Comparison of ENCODE assay signal across 9 mouse cellular contexts in the genomic region with DNA sequence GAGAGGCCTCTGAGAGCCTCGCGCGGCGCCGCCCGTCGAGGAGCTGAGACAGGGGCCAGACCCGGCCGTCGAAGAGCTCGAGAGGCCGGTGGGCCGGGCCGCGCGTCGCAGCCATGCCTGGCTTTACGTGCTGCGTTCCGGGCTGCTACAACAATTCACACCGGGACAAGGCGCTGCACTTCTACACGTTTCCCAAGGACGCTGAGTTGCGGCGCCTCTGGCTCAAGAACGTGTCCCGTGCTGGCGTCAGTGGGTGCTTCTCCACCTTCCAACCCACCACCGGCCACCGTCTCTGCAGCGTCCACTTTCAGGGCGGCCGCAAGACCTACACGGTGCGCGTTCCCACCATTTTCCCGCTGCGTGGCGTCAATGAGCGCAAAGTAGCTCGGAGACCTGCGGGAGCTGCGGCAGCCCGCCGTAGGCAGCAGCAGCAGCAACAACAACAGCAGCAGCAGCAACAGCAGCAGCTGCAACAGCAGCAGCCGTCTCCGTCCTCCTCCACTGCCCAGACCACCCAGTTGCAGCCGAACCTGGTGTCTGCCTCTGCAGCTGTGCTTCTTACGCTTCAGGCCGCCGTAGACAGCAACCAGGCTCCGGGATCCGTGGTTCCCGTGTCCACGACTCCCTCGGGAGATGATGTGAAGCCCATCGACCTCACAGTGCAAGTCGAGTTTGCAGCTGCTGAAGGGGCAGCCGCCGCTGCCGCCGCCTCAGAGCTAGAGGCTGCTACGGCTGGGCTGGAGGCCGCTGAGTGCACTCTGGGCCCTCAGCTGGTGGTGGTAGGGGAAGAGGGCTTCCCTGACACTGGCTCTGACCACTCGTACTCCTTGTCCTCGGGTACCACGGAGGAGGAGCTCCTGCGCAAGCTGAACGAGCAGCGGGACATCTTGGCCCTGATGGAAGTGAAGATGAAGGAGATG. TPM values are rescaled to one million over a fixed set of nuclear protein-coding genes. Genes with fewer than 3 reads are reported as not detected.
DNase-seq lines count a peak whose midpoint lies in the region; ATAC-seq and TF ChIP-seq lines count a peak whose summit lies in the region.
"Had no signal": no experiment of that assay in that cellular context is flagged by ENCODE, and none has a peak within 500 bp of the region (broad histone marks: within the 10 kb centered on the region; RNA-seq: fewer than 3 reads in every experiment).

No protein-coding gene starts in this region.

- TF ChIP-seq CTCF in spleen, adult 2 months (IDR thresholded peaks at IDR 0.05; ENCODE audit: extremely low read depth, insufficient read depth, insufficient read length, insufficient replicate concordance): no peak
- no peak for TF ChIP-seq CTCF in cortical plate, adult 2 months (IDR thresholded peaks at IDR 0.05; ENCODE audit: extremely low read depth, insufficient read depth, low read length)
- TF ChIP-seq CTCF in kidney, postnatal 0 days (IDR thresholded peaks at IDR 0.05; ENCODE audit: low read depth): no peak

- TF ChIP-seq POLR2A in spleen, adult 2 months (IDR thresholded peaks at IDR 0.05; ENCODE audit: low read depth, low read length): no peak
- no peak for TF ChIP-seq POLR2A in cortical plate, adult 2 months (IDR thresholded peaks at IDR 0.05; ENCODE audit: extremely low read depth, insufficient read depth, low read length)

- no peaks in the 10 kb centered on the region for H3K9me3 ChIP-seq in kidney, postnatal 0 days (replicated peaks; ENCODE audit: low read length)
- H3K9me3 ChIP-seq in liver, embryonic 15.5 days (replicated peaks): no peaks in the 10 kb centered on the region

- peak overlapping the region; percentile 42 for H3K27ac ChIP-seq in spleen, adult 2 months (ENCODE audit: insufficient read depth, low read length)
- peak overlapping the region; percentile 82 for H3K27ac ChIP-seq in cortical plate, adult 2 months (ENCODE audit: insufficient read depth, low read length)
- peak overlapping the region; percentile 89 for H3K27ac ChIP-seq in kidney, postnatal 0 days
- H3K27ac ChIP-seq in liver, embryonic 15.5 days (replicated peaks): peak overlapping the region; percentile 89

- H3K4me1 ChIP-seq in spleen, adult 2 months (ENCODE audit: control insufficient read depth, insufficient read depth, insufficient read length): peaks cover 9% of the 10 kb centered on the region; the same call in 1 of the 2 replicates
- H3K4me1 ChIP-seq in cortical plate, adult 2 months (ENCODE audit: control insufficient read depth, insufficient read depth, low read length): peaks cover 4% of the 10 kb centered on the region; the same call in 1 of the 2 replicates
- peaks cover 23% of the 10 kb centered on the region for H3K4me1 ChIP-seq in kidney, postnatal 0 days (replicated peaks; ENCODE audit: insufficient read depth, low read length)
- peaks cover 68% of the 10 kb centered on the region for H3K4me1 ChIP-seq in liver, embryonic 15.5 days (replicated peaks)

- peak overlapping the region; percentile 82 for H3K9ac ChIP-seq in kidney, postnatal 0 days (ENCODE audit: low read depth, low read length)
- H3K9ac ChIP-seq in liver, embryonic 15.5 days: peak overlapping the region; percentile 92

- no peaks in the 10 kb centered on the region for H3K27me3 ChIP-seq in spleen, adult 2 months (ENCODE audit: control insufficient read depth, insufficient read depth, low read length)
- no peaks in the 10 kb centered on the region for H3K27me3 ChIP-seq in kidney, postnatal 0 days (ENCODE audit: insufficient read depth, low read length)
- no peaks in the 10 kb centered on the region for H3K27me3 ChIP-seq in liver, embryonic 15.5 days

- DNase-seq in spleen, adult 2 months (ENCODE audit: low read depth in 1 of 2, low spot score in 2 of 2): peak in 1 of 2 experiments; percentile 19
- DNase-seq in spleen, adult 12 weeks (ENCODE audit: low spot score): no peak
- DNase-seq in gastrocnemius, postnatal 4 days (ENCODE audit: low spot score in 2 of 2): peak; percentile 32 to 68
- DNase-seq in kidney, postnatal 0 days (ENCODE audit: low spot score): peak; percentile 43
- DNase-seq in retina, embryonic 14.5 days (ENCODE audit: low spot score): peak; percentile 62
- DNase-seq in thymus, postnatal 4 days: peak; percentile 68

- WGBS in spleen, adult 2 months: under 1% methylated on average over 71 of the region's 71 CpGs
- WGBS in kidney, postnatal 0 days: under 1% methylated on average over 70 of the region's 71 CpGs
- whole genome bisulfite sequencing in liver, embryonic 15.5 days (ENCODE audit: insufficient replicate concordance): under 1% methylated on average over 71 of the region's 71 CpGs

- H3K4me2 ChIP-seq in kidney, postnatal 0 days (ENCODE audit: low read length): peak overlapping the region; percentile 93
- peak overlapping the region; percentile 98 for H3K4me2 ChIP-seq in liver, embryonic 15.5 days

- H3K4me3 ChIP-seq in spleen, adult 2 months (ENCODE audit: extremely low read depth, insufficient read depth, insufficient read length): peak overlapping the region; percentile 95
- H3K4me3 ChIP-seq in cortical plate, adult 2 months (ENCODE audit: insufficient read depth, low read length): peak overlapping the region; percentile 62
- H3K4me3 ChIP-seq in kidney, postnatal 0 days (replicated peaks; ENCODE audit: low read depth, low read length): peak overlapping the region; percentile 67
- peak overlapping the region; percentile 90 for H3K4me3 ChIP-seq in liver, embryonic 15.5 days (replicated peaks)

- ATAC-seq in kidney, postnatal 0 days (replicated peaks; ENCODE audit: low FRiP score, low read depth): peak; percentile 3; the same call in 1 of the 2 replicates
- peak; percentile 26 for ATAC-seq in liver, embryonic 15.5 days (ENCODE audit: insufficient read depth)

- no peaks in the 10 kb centered on the region for H3K36me3 ChIP-seq in spleen, adult 2 months (ENCODE audit: control insufficient read depth, insufficient read depth, low read length)
- no peaks in the 10 kb centered on the region for H3K36me3 ChIP-seq in kidney, postnatal 0 days (ENCODE audit: insufficient read depth, low read length)
- H3K36me3 ChIP-seq in liver, embryonic 15.5 days (replicated peaks): peaks cover 12% of the 10 kb centered on the region

RNA-seq across cellular contexts. Expression of a gene that starts 0.6 kb away (rescaled TPM):
- 33.7 and 41.2 TPM in 2 replicates for polyA plus RNA-seq in spleen, adult 2 months (2012; rRNA removed)
- 48.0 and 49.7 TPM in 2 replicates for polyA plus RNA-seq in cortical plate, adult 2 months (2012; rRNA removed)
- total RNA-seq in gastrocnemius, postnatal 4 days (2021): 10 to 100 TPM; 37.5 to 39.2 TPM
- 56.0 and 60.8 TPM in 2 replicates for polyA plus RNA-seq in kidney, postnatal 0 days (2015; fragmentation: Nextera tagmentation; extraction: Ambion mirVana)
- 31.5 and 32.2 TPM in 2 replicates for polyA plus RNA-seq in liver, embryonic 15.5 days (2015; fragmentation: Nextera tagmentation; extraction: Ambion mirVana)

RNA-seq across cellular contexts. Expression of a gene that starts 2.4 kb away (rescaled TPM):
- polyA plus RNA-seq in spleen, adult 2 months (2012; rRNA removed): 14.2 and 16.4 TPM in 2 replicates
- polyA plus RNA-seq in cortical plate, adult 2 months (2012; rRNA removed): 33.2 and 33.6 TPM in 2 replicates
- 10 to 100 TPM; 11.5 to 12.9 TPM for total RNA-seq in gastrocnemius, postnatal 4 days (2021)
- polyA plus RNA-seq in kidney, postnatal 0 days (2015; fragmentation: Nextera tagmentation; extraction: Ambion mirVana): 23.4 and 24.9 TPM in 2 replicates
- 20.3 and 22.7 TPM in 2 replicates for polyA plus RNA-seq in liver, embryonic 15.5 days (2015; fragmentation: Nextera tagmentation; extraction: Ambion mirVana)

RNA-seq across cellular contexts. Expression of a gene that starts 4.9 kb away (rescaled TPM):
- 13.1 and 14.5 TPM in 2 replicates for polyA plus RNA-seq in spleen, adult 2 months (2012; rRNA removed)
- polyA plus RNA-seq in cortical plate, adult 2 months (2012; rRNA removed): 85.1 and 86.1 TPM in 2 replicates
- total RNA-seq in gastrocnemius, postnatal 4 days (2021): 10 to 100 TPM; 78.1 to 89.5 TPM
- polyA plus RNA-seq in kidney, postnatal 0 days (2015; fragmentation: Nextera tagmentation; extraction: Ambion mirVana): 188 and 192 TPM in 2 replicates
- 85.2 and 94.1 TPM in 2 replicates for polyA plus RNA-seq in liver, embryonic 15.5 days (2015; fragmentation: Nextera tagmentation; extraction: Ambion mirVana)

RNA-seq across cellular contexts. Expression of a gene that starts 25.2 kb away (rescaled TPM):
- polyA plus RNA-seq in spleen, adult 2 months (2012; rRNA removed): 71.3 and 90.0 TPM in 2 replicates
- polyA plus RNA-seq in cortical plate, adult 2 months (2012; rRNA removed): 71.3 and 74.7 TPM in 2 replicates
- total RNA-seq in gastrocnemius, postnatal 4 days (2021): 10 to 100 TPM; 38.8 to 44.5 TPM
- polyA plus RNA-seq in kidney, postnatal 0 days (2015; fragmentation: Nextera tagmentation; extraction: Ambion mirVana): 27.6 and 30.1 TPM in 2 replicates
- polyA plus RNA-seq in liver, embryonic 15.5 days (2015; fragmentation: Nextera tagmentation; extraction: Ambion mirVana): 15.3 and 15.5 TPM in 2 replicates

RNA-seq across cellular contexts. Expression of a gene that starts 28.0 kb away (rescaled TPM):
- 0.07 and 0.14 TPM in 2 replicates for polyA plus RNA-seq in spleen, adult 2 months (2012; rRNA removed)
- 0.11 and 0.31 TPM in 2 replicates for polyA plus RNA-seq in cortical plate, adult 2 months (2012; rRNA removed)
- under 1 TPM; 0.74 to 0.75 TPM for total RNA-seq in gastrocnemius, postnatal 4 days (2021)
- 0.05 TPM in 1 of 2 replicates, not detected in the other for polyA plus RNA-seq in kidney, postnatal 0 days (2015; fragmentation: Nextera tagmentation; extraction: Ambion mirVana)
- polyA plus RNA-seq in liver, embryonic 15.5 days (2015; fragmentation: Nextera tagmentation; extraction: Ambion mirVana): 0.07 and 0.22 TPM in 2 replicates
- total RNA-seq: adrenal gland, postnatal 4 days had no signal
